Comparison of ENCODE assay signal across 8 mouse cellular contexts in genomic region chr10:56920711-56921672, GRCm38 (mm10).
DNase-seq lines count a peak whose midpoint lies in the region; ATAC-seq and TF ChIP-seq lines count a peak whose summit lies in the region.

No protein-coding gene starts in this region.

- ATAC-seq in forebrain, embryonic 14.5 days, result no peak
- ATAC-seq in hindbrain, postnatal 0 days, result peak; percentile 35; the same call in 1 of the 2 replicates
- ATAC-seq in lung, postnatal 0 days, result peak; percentile 35
- no peak for ATAC-seq in stomach, embryonic 15.5 days (ENCODE audit: insufficient read depth, low FRiP score, low read depth)
- ATAC-seq in erythroblast, adult 5-6 weeks (replicated peaks; ENCODE audit: low FRiP score, poor library complexity, severe bottlenecking), result no peak

- peak; percentile 66 for DNase-seq in forebrain, embryonic 10.5 days (ENCODE audit: extremely low spot score, low spot score)
- no peak for DNase-seq in forebrain, embryonic 14.5 days (ENCODE audit: low spot score)
- DNase-seq in adrenal gland, postnatal 36 days, result peak; percentile 48 to 60
- DNase-seq in gastrocnemius, postnatal 25 days, result peak; percentile 71
- DNase-seq in hindbrain, postnatal 0 days (ENCODE audit: low spot score), result peak; percentile 19
- DNase-seq in lung, postnatal 0 days (ENCODE audit: low spot score), result peak; percentile 31

- H3K27me3 ChIP-seq in forebrain, embryonic 10.5 days (ENCODE audit: poor library complexity, severe bottlenecking), result no peaks in the 10 kb centered on the region
- H3K27me3 ChIP-seq in forebrain, embryonic 14.5 days (replicated peaks; ENCODE audit: control insufficient read depth, insufficient read depth, low read length), result no peaks in the 10 kb centered on the region
- H3K27me3 ChIP-seq in hindbrain, postnatal 0 days (ENCODE audit: insufficient read depth, low read length), result no peaks in the 10 kb centered on the region
- no peaks in the 10 kb centered on the region for H3K27me3 ChIP-seq in lung, postnatal 0 days (replicated peaks; ENCODE audit: insufficient read depth, low read length)
- no peaks in the 10 kb centered on the region for H3K27me3 ChIP-seq in stomach, embryonic 15.5 days (replicated peaks)

- no peak overlapping the region for H3K4me3 ChIP-seq in forebrain, embryonic 10.5 days
- H3K4me3 ChIP-seq in forebrain, embryonic 14.5 days (ENCODE audit: low read depth, low read length), result no peak overlapping the region
- H3K4me3 ChIP-seq in hindbrain, postnatal 0 days (ENCODE audit: low read length), result no peak overlapping the region
- no peak overlapping the region for H3K4me3 ChIP-seq in lung, postnatal 0 days (ENCODE audit: low read depth, low read length)
- no peak overlapping the region for H3K4me3 ChIP-seq in stomach, embryonic 15.5 days (replicated peaks)

- peak overlapping the region; percentile 73 for H3K27ac ChIP-seq in forebrain, embryonic 10.5 days
- no peak overlapping the region for H3K27ac ChIP-seq in forebrain, embryonic 14.5 days (ENCODE audit: low read depth, low read length)
- peak overlapping the region; percentile 27; the same call in 1 of the 2 replicates for H3K27ac ChIP-seq in hindbrain, postnatal 0 days
- no peak overlapping the region for H3K27ac ChIP-seq in lung, postnatal 0 days (ENCODE audit: low read length)
- no peak overlapping the region for H3K27ac ChIP-seq in stomach, embryonic 15.5 days

- H3K4me1 ChIP-seq in forebrain, embryonic 10.5 days, result peaks cover 12% of the 10 kb centered on the region
- peaks cover 2% of the 10 kb centered on the region; the same call in 1 of the 2 replicates for H3K4me1 ChIP-seq in forebrain, embryonic 14.5 days (ENCODE audit: control insufficient read depth, insufficient read depth, low read length)
- no peaks in the 10 kb centered on the region for H3K4me1 ChIP-seq in hindbrain, postnatal 0 days (ENCODE audit: insufficient read depth, low read length)
- H3K4me1 ChIP-seq in lung, postnatal 0 days (ENCODE audit: insufficient read depth, low read depth, low read length), result no peaks in the 10 kb centered on the region
- 0 out of 2 replicates have a peak, but pooled peaks cover 4% of the 10 kb centered on the region for H3K4me1 ChIP-seq in stomach, embryonic 15.5 days

- WGBS in forebrain, embryonic 10.5 days, result 46% methylated on average over 20 of the region's 20 CpGs
- WGBS in forebrain, embryonic 14.5 days, result 65% methylated on average over 20 of the region's 20 CpGs
- 49% methylated on average over 20 of the region's 20 CpGs for WGBS in hindbrain, postnatal 0 days
- WGBS in lung, postnatal 0 days, result 37% methylated on average over 20 of the region's 20 CpGs
- WGBS in stomach, embryonic 15.5 days, result 32% methylated on average over 20 of the region's 20 CpGs

- H3K4me2 ChIP-seq in forebrain, embryonic 14.5 days (ENCODE audit: low read length), result no peak overlapping the region
- peak overlapping the region; percentile 24 for H3K4me2 ChIP-seq in hindbrain, postnatal 0 days (ENCODE audit: low read depth, low read length)
- no peak overlapping the region; the same call in 1 of the 2 replicates for H3K4me2 ChIP-seq in lung, postnatal 0 days (replicated peaks; ENCODE audit: low read depth, low read length)
- H3K4me2 ChIP-seq in stomach, embryonic 15.5 days, result peak overlapping the region; percentile 38

- no peaks in the 10 kb centered on the region for H3K9me3 ChIP-seq in forebrain, embryonic 10.5 days
- no peaks in the 10 kb centered on the region for H3K9me3 ChIP-seq in forebrain, embryonic 14.5 days (replicated peaks; ENCODE audit: control insufficient read depth, low read length)
- H3K9me3 ChIP-seq in hindbrain, postnatal 0 days (ENCODE audit: low read length), result no peaks in the 10 kb centered on the region
- H3K9me3 ChIP-seq in lung, postnatal 0 days (ENCODE audit: low read length), result no peaks in the 10 kb centered on the region
- no peaks in the 10 kb centered on the region for H3K9me3 ChIP-seq in stomach, embryonic 15.5 days

- TF ChIP-seq EP300 in lung, postnatal 0 days (IDR thresholded peaks at IDR 0.05), result no peak

- no peak overlapping the region for H3K9ac ChIP-seq in forebrain, embryonic 14.5 days (ENCODE audit: low read length)
- H3K9ac ChIP-seq in hindbrain, postnatal 0 days (replicated peaks; ENCODE audit: low read length), result no peak overlapping the region
- no peak overlapping the region for H3K9ac ChIP-seq in lung, postnatal 0 days (replicated peaks; ENCODE audit: low read depth)
- no peak overlapping the region for H3K9ac ChIP-seq in stomach, embryonic 15.5 days

- no peak for TF ChIP-seq CTCF in hindbrain, postnatal 0 days (IDR thresholded peaks at IDR 0.05; ENCODE audit: low read depth)
- no peak for TF ChIP-seq CTCF in lung, postnatal 0 days (IDR thresholded peaks at IDR 0.05)

- no peaks in the 10 kb centered on the region for H3K36me3 ChIP-seq in forebrain, embryonic 10.5 days (replicated peaks)
- no peaks in the 10 kb centered on the region for H3K36me3 ChIP-seq in forebrain, embryonic 14.5 days (ENCODE audit: control insufficient read depth, insufficient read depth, low read length)
- no peaks in the 10 kb centered on the region for H3K36me3 ChIP-seq in hindbrain, postnatal 0 days (ENCODE audit: insufficient read depth, low read length)
- H3K36me3 ChIP-seq in lung, postnatal 0 days (ENCODE audit: insufficient read depth, low read length), result no peaks in the 10 kb centered on the region
- no peaks in the 10 kb centered on the region for H3K36me3 ChIP-seq in stomach, embryonic 15.5 days

Comparison
In these comparisons a context has a peak if more than half of its experiments do, and no peak if none do; other contexts are left out.
1. H3K27ac ChIP-seq: peak in forebrain, embryonic 10.5 days (single experiment) and hindbrain, postnatal 0 days (single experiment); none in forebrain, embryonic 14.5 days (single experiment), lung, postnatal 0 days (single experiment) and stomach, embryonic 15.5 days (single experiment).
2. ATAC-seq: peak in hindbrain, postnatal 0 days (single experiment) and lung, postnatal 0 days (single experiment); none in forebrain, embryonic 14.5 days (single experiment), stomach, embryonic 15.5 days (single experiment) and erythroblast, adult 5-6 weeks (single experiment).
3. H3K4me2 ChIP-seq: peak in hindbrain, postnatal 0 days (single experiment) and stomach, embryonic 15.5 days (single experiment); none in forebrain, embryonic 14.5 days (single experiment) and lung, postnatal 0 days (single experiment).